Mouse (Mus musculus) embryonic facial prominence, embryonic 14.5 days (tissue): ENCODE measurements around the gene Bcl10. TPM values are rescaled to one million over a fixed set of nuclear protein-coding genes. Genes with fewer than 3 reads are reported as not detected.
"Not testable (repeated sequence)": the region's sequence is repeated elsewhere in the genome, so short reads cannot be mapped to it uniquely, and the experiment has no call there.

ENCODE experiments used
- ATAC-seq: fragments of 200-750 bp; cut with Nextera tagmentation; 2 replicates; pipeline ENCODE4 v1.8.0; 2017; ENCODE audit warnings: low read depth, moderate number of reproducible peaks, moderate TSS enrichment
- DNase-seq: peaks from one replicate; pipeline ENCODE4 v3.0.0-alpha.2; 2015; ENCODE audit warnings: low spot score
- H3K27ac ChIP-seq: fragments of 300-500 bp; sonication (generic); replicated peaks from 2 replicates; pipeline ENCODE4 v1.5.1; 2014; ENCODE audit warnings: low read depth, mild to moderate bottlenecking, low read length, moderate library complexity
- H3K27me3 ChIP-seq: fragments of 300-500 bp; sonication (generic); replicated peaks from 2 replicates; pipeline ENCODE4 v1.6.1; 2014; ENCODE audit warnings: low read length; ENCODE audit not compliant: control insufficient read depth, insufficient read depth
- H3K36me3 ChIP-seq: fragments of 300-500 bp; sonication (generic); 2 replicates; pipeline ENCODE4 v1.6.1; 2014; ENCODE audit warnings: low read length, mixed read lengths; ENCODE audit not compliant: control insufficient read depth, insufficient read depth
- H3K4me1 ChIP-seq: fragments of 300-500 bp; sonication (generic); 2 replicates; pipeline ENCODE4 v1.6.1; 2014; ENCODE audit warnings: antibody characterized with exemption, low read length; ENCODE audit not compliant: control insufficient read depth, insufficient read depth
- H3K4me2 ChIP-seq: fragments of 300-500 bp; sonication (generic); 2 replicates; pipeline ENCODE4 v1.6.1; 2014; ENCODE audit warnings: low read depth, mild to moderate bottlenecking, low read length, moderate library complexity, mixed read lengths
- H3K4me3 ChIP-seq: fragments of 300-500 bp; sonication (generic); 2 replicates; pipeline ENCODE4 v1.5.1; 2014; ENCODE audit warnings: low read depth, mild to moderate bottlenecking, low read length
- H3K9ac ChIP-seq: fragments of 300-500 bp; sonication (generic); 2 replicates; pipeline ENCODE4 v1.6.1; 2014; ENCODE audit warnings: low read depth, mild to moderate bottlenecking, low read length, moderate library complexity, mixed read lengths
- H3K9me3 ChIP-seq: fragments of 300-500 bp; sonication (generic); 2 replicates; pipeline ENCODE4 v1.6.1; 2016; ENCODE audit warnings: low read length; ENCODE audit not compliant: control insufficient read depth
- WGBS: fragments of 180-500 bp; shearing (Covaris S2); extraction: QIAGEN DNeasy Blood & Tissue Kit; methylation state at CpG from one replicate; pipeline ENCODE4 v1.1.7; 2014; 5-methylcytosine and 5-hydroxymethylcytosine counted together
- polyA plus RNA-seq: library from polyadenylated mRNA; unstranded; fragments of >200 nt; fragmentation: Nextera tagmentation; extraction: Ambion mirVana; gene quantifications from 2 replicates; pipeline ENCODE4 v1.2.1, GENCODE M21; 2014

The Bcl10 gene
- polyA plus RNA-seq, 1 experiment from 2014 or later, result 52.1 TPM

- DNase-seq, result no peak
- Histone ChIP-seq H3K4me2 (no peak overlapping the region), H3K4me1 (peaks cover 4% of the 10 kb centered on the region; the same call in 1 of the 2 replicates), H3K27me3 (no peaks in the 10 kb centered on the region), H3K9me3 (no peaks in the 10 kb centered on the region), H3K9ac (no peak overlapping the region), H3K27ac (no peak overlapping the region), H3K4me3 (no peak overlapping the region), H3K36me3 (no peaks in the 10 kb centered on the region)
- 86% methylated on average over 8 of the region's 8 CpGs for WGBS
- ATAC-seq, result no peak; the same call in 1 of the 2 replicates
Measured at GRCm38 (mm10) chr3:145903530-145903929, 19.1 kb upstream of the Bcl10 start.

GRCm38 (mm10) chr3:145904850-145905776 lies 17.5 kb upstream of the Bcl10 start:
- no peaks in the 10 kb centered on the region for H3K36me3 ChIP-seq
- DNase-seq, result peak; percentile 75
- ATAC-seq, result no peak
- H3K9me3 ChIP-seq, result no peaks in the 10 kb centered on the region
- H3K4me1 ChIP-seq, result peaks cover 4% of the 10 kb centered on the region; the same call in 1 of the 2 replicates
- no peaks in the 10 kb centered on the region for H3K27me3 ChIP-seq
- 0 out of 2 replicates have a peak overlapping the region, but pooled peaks have one; percentile 15 for H3K4me3 ChIP-seq
- H3K9ac ChIP-seq, result no peak overlapping the region
- 50% methylated on average over 22 of the region's 22 CpGs for WGBS
- H3K4me2 ChIP-seq, result peak overlapping the region; percentile 50
- H3K27ac ChIP-seq, result no peak overlapping the region

- Histone ChIP-seq H3K27ac (no peak overlapping the region), H3K9ac (no peak overlapping the region), H3K27me3 (no peaks in the 10 kb centered on the region), H3K4me3 (no peak overlapping the region), H3K4me1 (peaks cover 4% of the 10 kb centered on the region; the same call in 1 of the 2 replicates), H3K36me3 (no peaks in the 10 kb centered on the region), H3K4me2 (no peak overlapping the region), H3K9me3 (no peaks in the 10 kb centered on the region)
- ATAC-seq (no peak), DNase-seq (no peak)
- 89% methylated on average over 9 of the region's 9 CpGs for WGBS
Measured at GRCm38 (mm10) chr3:145906582-145906981, 16.0 kb upstream of the Bcl10 start.

DNA sequence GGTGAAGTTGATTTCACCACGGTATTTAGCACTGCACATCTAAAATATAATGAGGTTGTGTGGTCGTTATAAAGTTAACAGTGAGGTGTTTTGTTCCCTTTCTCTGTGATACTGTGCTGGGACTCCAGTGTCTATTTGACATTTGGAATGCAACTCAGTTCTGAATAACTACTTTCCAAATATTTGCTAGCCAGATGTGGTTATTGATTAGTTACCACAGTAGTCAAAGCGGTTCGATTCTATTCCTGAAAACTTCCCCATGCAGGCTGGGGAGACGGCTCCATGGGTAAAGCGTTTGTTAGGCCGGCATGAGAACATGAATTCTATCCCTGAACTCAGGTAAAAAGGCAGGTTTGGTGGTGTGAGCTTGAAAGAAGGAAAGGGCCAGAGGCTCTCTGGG lies 10.1 kb upstream of the Bcl10 start:
- no peaks in the 10 kb centered on the region for H3K4me1 ChIP-seq
- 90% methylated on average over 7 of the region's 7 CpGs for WGBS

DNA sequence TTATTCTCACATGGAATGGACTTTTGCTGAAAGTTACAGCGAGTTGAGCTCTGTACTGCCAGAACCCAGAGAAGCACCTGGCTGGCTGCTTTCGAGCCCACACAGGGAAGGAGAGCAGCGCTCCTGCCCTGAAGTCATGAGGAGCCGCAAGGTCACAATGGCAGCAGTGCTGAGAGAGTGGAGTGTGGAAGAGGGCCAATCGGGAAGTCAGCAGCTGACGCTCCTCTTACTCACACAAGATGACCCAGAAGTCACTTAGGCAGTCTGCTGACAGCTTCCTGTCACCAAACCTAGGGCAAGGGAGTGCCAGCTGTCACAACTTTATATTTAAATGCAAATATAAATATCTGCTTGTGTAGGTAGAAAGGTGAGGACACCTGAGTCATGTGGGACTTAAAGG lies 9.3 kb upstream of the Bcl10 start:
- H3K36me3 ChIP-seq, result no peaks in the 10 kb centered on the region
- no peak overlapping the region for H3K4me3 ChIP-seq
- DNase-seq, result no peak
- H3K9me3 ChIP-seq, result 0 out of 2 replicates have a peak, but pooled peaks cover under 1% of the 10 kb centered on the region
- WGBS, result 67% methylated on average over 6 of the region's 6 CpGs
- no peak overlapping the region for H3K9ac ChIP-seq
- no peak overlapping the region for H3K27ac ChIP-seq
- H3K4me2 ChIP-seq, result no peak overlapping the region
- no peak for ATAC-seq
- no peaks in the 10 kb centered on the region for H3K4me1 ChIP-seq
- H3K27me3 ChIP-seq, result no peaks in the 10 kb centered on the region

More for the DNA sequence above, 10.1 kb upstream of the Bcl10 start:
- H3K9ac ChIP-seq, result no peak overlapping the region
- no peaks in the 10 kb centered on the region for H3K9me3 ChIP-seq
- no peak overlapping the region for H3K27ac ChIP-seq
- H3K27me3 ChIP-seq, result no peaks in the 10 kb centered on the region
- DNase-seq, result no peak
- ATAC-seq, result no peak
- H3K36me3 ChIP-seq, result no peaks in the 10 kb centered on the region
- H3K4me2 ChIP-seq, result no peak overlapping the region
- H3K4me3 ChIP-seq, result no peak overlapping the region

GRCm38 (mm10) chr3:145913942-145914341 lies 8.7 kb upstream of the Bcl10 start:
- H3K9ac ChIP-seq, H3K36me3 ChIP-seq, H3K9me3 ChIP-seq, H3K4me2 ChIP-seq, ATAC-seq, DNase-seq, H3K4me3 ChIP-seq, H3K4me1 ChIP-seq, H3K27me3 ChIP-seq, H3K27ac ChIP-seq: not testable (repeated sequence)
- 74% methylated on average over 7 of the region's 7 CpGs for WGBS

DNA sequence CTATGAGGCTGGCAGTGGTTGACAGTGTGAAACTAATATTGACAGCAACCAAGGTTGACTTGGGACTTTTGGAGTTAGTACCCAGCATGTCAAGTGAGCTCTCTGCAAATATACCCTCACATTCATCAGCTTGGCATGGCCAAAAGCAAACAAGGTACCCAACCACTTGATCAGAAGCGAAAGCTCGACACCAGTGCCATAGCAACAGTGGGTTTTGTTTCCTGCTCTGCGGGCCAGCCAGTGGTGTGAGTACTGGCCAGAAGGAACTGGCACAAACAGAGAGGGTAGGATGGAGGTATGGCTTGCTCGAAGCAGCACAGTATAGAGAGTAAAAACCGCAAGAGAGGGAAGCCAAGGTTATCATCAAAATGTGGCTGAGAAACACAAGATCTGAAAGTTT lies 6.2 kb upstream of the Bcl10 start:
- DNase-seq (no peak), ATAC-seq (no peak)
- Histone ChIP-seq H3K4me3 (no peak overlapping the region), H3K27me3 (no peaks in the 10 kb centered on the region), H3K4me2 (no peak overlapping the region), H3K4me1 (no peaks in the 10 kb centered on the region), H3K36me3 (no peaks in the 10 kb centered on the region), H3K9me3 (0 out of 2 replicates have a peak, but pooled peaks cover 8% of the 10 kb centered on the region), H3K27ac (no peak overlapping the region), H3K9ac (no peak overlapping the region)
- WGBS, result 87% methylated on average over 5 of the region's 5 CpGs

GRCm38 (mm10) chr3:145916826-145917225 lies 5.8 kb upstream of the Bcl10 start:
- Histone ChIP-seq H3K4me3 (no peak overlapping the region), H3K9ac (no peak overlapping the region), H3K4me2 (no peak overlapping the region), H3K27me3 (no peaks in the 10 kb centered on the region), H3K4me1 (no peaks in the 10 kb centered on the region), H3K27ac (no peak overlapping the region), H3K9me3 (0 out of 2 replicates have a peak, but pooled peaks cover 8% of the 10 kb centered on the region), H3K36me3 (no peaks in the 10 kb centered on the region)
- ATAC-seq (no peak), DNase-seq (no peak)
- WGBS, result 82% methylated on average over 4 of the region's 4 CpGs
